Mouse (Mus musculus): ENCODE results near the gene Olfr1366. TPM values are rescaled to one million over a fixed set of nuclear protein-coding genes. Genes with fewer than 3 reads are reported as not detected.
"Not testable (repeated sequence)": the region's sequence is repeated elsewhere in the genome, so short reads cannot be mapped to it uniquely, and the experiment has no call there.

The Olfr1366 gene
- not detected for total RNA-seq (2022)

- no peak for DNase-seq
These were observed at the start of gene Olfr1366 for GRCm38 (mm10) chr13:21542708-21543107. Olfr1366 (minus strand) TSS chr13:21542808.

- no peak for DNase-seq
These were observed 49.0 kb upstream of the Olfr1366 start for GRCm38 (mm10) chr13:21591618-21592017.

GRCm38 (mm10) chr13:21581659-21582058, 39.1 kb upstream of the Olfr1366 start, which contains the start of gene Olfr1364:
Olfr1364 (minus strand) TSS chr13:21581759.
- DNase-seq = no peak

- DNase-seq = no peak
These were observed 17.2 kb upstream of the Olfr1366 start, which contains the start of gene Olfr1535 for GRCm38 (mm10) chr13:21559793-21560192. Olfr1535 (minus strand) TSS chr13:21559893.

- no peak for DNase-seq
These were observed 8.0 kb upstream of the Olfr1366 start for GRCm38 (mm10) chr13:21550416-21551110.

- DNase-seq = no peak
These were observed 6.9 kb upstream of the Olfr1366 start for GRCm38 (mm10) chr13:21549487-21549886.

GRCm38 (mm10) chr13:21530781-21531201, 11.8 kb downstream of the Olfr1366 start, which contains the start of gene Zkscan8:
Zkscan8 (minus strand) TSS chr13:21531120.
- DNase-seq = peak; percentile 82

GRCm38 (mm10) chr13:21530136-21530535, 12.5 kb downstream of the Olfr1366 start:
- no peak for DNase-seq

GRCm38 (mm10) chr13:21506221-21506649, 36.4 kb downstream of the Olfr1366 start:
- peak; percentile 71 for DNase-seq

GRCm38 (mm10) chr13:21502296-21502695, 40.3 kb downstream of the Olfr1366 start:
- no peak for DNase-seq

GRCm38 (mm10) chr13:21501182-21501581, 41.4 kb downstream of the Olfr1366 start, which contains the start of gene Gm11273:
Gm11273 (minus strand) TSS chr13:21501418.
- not testable (repeated sequence) for DNase-seq

- no peak for DNase-seq
These were observed 47.5 kb downstream of the Olfr1366 start, which contains the start of gene AK157302 for GRCm38 (mm10) chr13:21495080-21495479. AK157302 (plus strand) TSS chr13:21495223.

- peak; percentile 35 for DNase-seq
These were observed 49.8 kb downstream of the Olfr1366 start for GRCm38 (mm10) chr13:21492847-21493246.

- no peak for DNase-seq
These were observed 55.7 kb downstream of the Olfr1366 start for GRCm38 (mm10) chr13:21486881-21487280.

Other genes with a start within 250 kb of the Olfr1366 start
- not detected for gene Gpx6, start 230.7 kb downstream of the Olfr1366 start, total RNA-seq (2022)
- not detected for gene Olfr1367, start 195.9 kb downstream of the Olfr1366 start, total RNA-seq (2022)
- gene Zscan12, start 180.0 kb downstream of the Olfr1366 start, total RNA-seq (2022) = 10 to 100 TPM in 3 of 4 experiments, 1 to 10 TPM in 1; 9.6 to 12.8 (median 11.1) TPM
- 10 to 100 TPM; 55.7 to 74.1 (median 68.0) TPM for gene Zkscan3, start 140.1 kb downstream of the Olfr1366 start, total RNA-seq (2022)
- 1 to 10 TPM in 2 of 4 experiments, under 1 TPM in 2; 0.75 to 1.9 (median 1.1) TPM for gene Pgbd1, start 101.8 kb downstream of the Olfr1366 start, total RNA-seq (2022)
- gene Zscan26, start 89.1 kb downstream of the Olfr1366 start, total RNA-seq (2022) = 10 to 100 TPM; 41.9 to 57.9 (median 51.1) TPM
- gene Nkapl, start 74.3 kb downstream of the Olfr1366 start, total RNA-seq (2022) = 1 to 10 TPM; 1.2 to 2.1 (median 1.8) TPM
- 1 to 10 TPM; 2.5 to 4.9 (median 3.8) TPM for gene Zkscan4, start 63.9 kb downstream of the Olfr1366 start, total RNA-seq (2022)
- not detected for gene Gm10065, start 63.4 kb downstream of the Olfr1366 start, total RNA-seq (2022)
- 10 to 100 TPM in 2 of 4 experiments, 1 to 10 TPM in 2; 7.8 to 11.5 (median 10.3) TPM for gene AK157302, start 47.6 kb downstream of the Olfr1366 start, total RNA-seq (2022)
- gene Gm11273, start 41.4 kb downstream of the Olfr1366 start, total RNA-seq (2022) = 10 to 100 TPM; 48.5 to 62.2 (median 55.3) TPM
- 10 to 100 TPM; 20.4 to 30.2 (median 26.0) TPM for gene Zkscan8, start 11.7 kb downstream of the Olfr1366 start, total RNA-seq (2022)
- not detected for gene Olfr1535, start 17.1 kb upstream of the Olfr1366 start, total RNA-seq (2022)
- not detected for gene Olfr1364, start 39.0 kb upstream of the Olfr1366 start, total RNA-seq (2022)
- not detected for gene Olfr1362, start 71.2 kb upstream of the Olfr1366 start, total RNA-seq (2022)
- not detected for gene Olfr11, start 99.7 kb upstream of the Olfr1366 start, total RNA-seq (2022)
- not detected for gene Olfr1361, start 120.6 kb upstream of the Olfr1366 start, total RNA-seq (2022)
- gene Olfr1360, start 134.6 kb upstream of the Olfr1366 start, total RNA-seq (2022) = not detected
- not detected for gene Olfr1359, start 155.3 kb upstream of the Olfr1366 start, total RNA-seq (2022)
- 10 to 100 TPM; 19.0 to 38.1 (median 29.8) TPM for gene Hist1h2bl, start 173.3 kb upstream of the Olfr1366 start, total RNA-seq (2022)
- 1 to 10 TPM; 2.1 to 9.9 (median 7.2) TPM for gene Hist1h2ai, start 173.6 kb upstream of the Olfr1366 start, total RNA-seq (2022)
- 10 to 100 TPM; 23.6 to 39.6 (median 35.8) TPM for gene Hist1h3h, start 174.9 kb upstream of the Olfr1366 start, total RNA-seq (2022)
- gene Hist1h2bm, start 179.2 kb upstream of the Olfr1366 start, total RNA-seq (2022) = 1 to 10 TPM; 3.7 to 7.9 (median 5.3) TPM
- 10 to 100 TPM in 3 of 4 experiments, 1 to 10 TPM in 1; 7.2 to 11.3 (median 10.4) TPM for gene Hist1h4j, start 192.3 kb upstream of the Olfr1366 start, total RNA-seq (2022)
- gene Hist1h4k, start 207.7 kb upstream of the Olfr1366 start, total RNA-seq (2022) = 100 to 1,000 TPM in 3 of 4 experiments, 10 to 100 TPM in 1; 68.3 to 123 (median 109) TPM
- gene Hist1h2ak, start 211.0 kb upstream of the Olfr1366 start, total RNA-seq (2022) = 10 to 100 TPM in 1 of 4 experiments, 1 to 10 TPM in 3; 6.2 to 10.4 (median 7.6) TPM
- 10 to 100 TPM; 10.1 to 17.6 (median 15.3) TPM for gene Hist1h2bn, start 211.3 kb upstream of the Olfr1366 start, total RNA-seq (2022)
- 10 to 100 TPM; 13.2 to 18.9 (median 15.8) TPM for gene Hist1h1b, start 237.8 kb upstream of the Olfr1366 start, total RNA-seq (2022)
- 10 to 100 TPM; 45.2 to 52.5 (median 48.0) TPM for gene Hist1h3i, start 240.6 kb upstream of the Olfr1366 start, total RNA-seq (2022)
- gene Hist1h2an, start 244.4 kb upstream of the Olfr1366 start, total RNA-seq (2022) = 1 to 10 TPM in 2 of 4 experiments, not detected in 2; 2.7 to 7.2 TPM
- 10 to 100 TPM in 1 of 4 experiments, 1 to 10 TPM in 3; 6.0 to 15.5 (median 8.6) TPM for gene Hist1h2bp, start 244.7 kb upstream of the Olfr1366 start, total RNA-seq (2022)

All from adrenal gland, adult 8-10 months (tissue).